Mouse (Mus musculus): ENCODE data around the gene Thumpd1. TPM values are rescaled to one million over a fixed set of nuclear protein-coding genes. Genes with fewer than 3 reads are reported as not detected.

Gene Thumpd1
- polyA plus RNA-seq, 1 experiment from 2014 or later: 58.4 TPM

- ATAC-seq (ENCODE audit: insufficient number of reproducible peaks, low FRiP score): no peak
- no peaks in the 10 kb centered on the region for H3K27me3 ChIP-seq (replicated peaks)
- H3K4me2 ChIP-seq: no peak overlapping the region
- H3K36me3 ChIP-seq: no peaks in the 10 kb centered on the region
- H3K4me1 ChIP-seq (replicated peaks): no peaks in the 10 kb centered on the region
- H3K4me3 ChIP-seq: no peak overlapping the region
- 14% methylated on average over 6 of the region's 6 CpGs for WGBS
- no peaks in the 10 kb centered on the region for H3K9me3 ChIP-seq (replicated peaks)
- H3K9ac ChIP-seq: no peak overlapping the region
- H3K27ac ChIP-seq (ENCODE audit: poor library complexity, severe bottlenecking): no peak overlapping the region
Observed at GRCm38 (mm10) chr7:119673465-119673864, 47.1 kb downstream of the Thumpd1 start.

DNA sequence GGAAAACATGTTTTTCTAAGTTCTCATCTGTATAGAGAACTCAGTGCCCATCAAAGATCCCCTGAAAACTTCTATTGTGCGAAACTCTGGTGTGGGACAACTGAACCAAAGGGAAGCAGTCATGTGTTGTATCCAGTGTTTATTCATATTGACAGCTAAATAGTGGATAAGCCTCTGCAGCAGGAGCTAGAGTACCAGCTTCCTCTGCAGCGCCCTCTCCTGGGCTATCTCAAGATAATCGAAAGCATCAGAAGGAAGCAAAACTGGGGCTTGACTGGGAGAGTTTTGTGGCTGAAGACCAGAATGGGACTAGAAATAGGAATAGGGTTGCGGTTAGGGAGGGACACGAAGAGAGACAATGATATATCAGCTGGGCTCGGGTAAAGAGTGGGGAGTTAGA, 49.7 kb downstream of the Thumpd1 start:
- Histone ChIP-seq H3K27ac (ENCODE audit: poor library complexity, severe bottlenecking) (no peak overlapping the region), H3K4me3 (no peak overlapping the region), H3K4me2 (no peak overlapping the region), H3K9ac (no peak overlapping the region), H3K9me3 (replicated peaks) (no peaks in the 10 kb centered on the region), H3K27me3 (replicated peaks) (no peaks in the 10 kb centered on the region), H3K36me3 (no peaks in the 10 kb centered on the region), H3K4me1 (replicated peaks) (no peaks in the 10 kb centered on the region)
- no peak for ATAC-seq (ENCODE audit: insufficient number of reproducible peaks, low FRiP score)
- 42% methylated on average over 6 of the region's 6 CpGs for WGBS

DNA sequence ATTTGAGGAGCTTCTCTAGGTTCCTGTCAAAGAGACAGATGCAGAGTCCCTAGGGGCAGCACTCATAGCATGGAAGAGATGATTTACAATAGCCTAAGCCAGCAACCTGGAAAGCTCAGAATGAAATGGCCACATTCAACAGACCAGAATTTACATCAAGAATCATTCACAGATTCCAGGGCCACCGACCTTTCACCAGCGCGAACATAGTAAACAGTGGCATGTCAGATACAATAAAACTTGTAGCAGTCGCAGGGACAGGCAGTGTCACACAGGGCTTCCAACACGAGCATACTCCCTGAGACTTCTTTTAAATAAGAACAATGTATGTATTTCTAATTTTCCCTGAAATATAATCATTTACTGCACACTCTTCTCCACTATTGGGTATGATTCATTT, 50.2 kb downstream of the Thumpd1 start:
- ATAC-seq (ENCODE audit: insufficient number of reproducible peaks, low FRiP score): no peak
- no peaks in the 10 kb centered on the region for H3K27me3 ChIP-seq (replicated peaks)
- H3K4me3 ChIP-seq: no peak overlapping the region
- H3K27ac ChIP-seq (ENCODE audit: poor library complexity, severe bottlenecking): no peak overlapping the region
- H3K36me3 ChIP-seq: no peaks in the 10 kb centered on the region
- no peak overlapping the region for H3K9ac ChIP-seq
- H3K4me1 ChIP-seq (replicated peaks): no peaks in the 10 kb centered on the region
- H3K4me2 ChIP-seq: no peak overlapping the region
- 74% methylated on average over 5 of the region's 5 CpGs for WGBS
- H3K9me3 ChIP-seq (replicated peaks): no peaks in the 10 kb centered on the region

GRCm38 (mm10) chr7:119667893-119668292, 52.7 kb downstream of the Thumpd1 start:
- Histone ChIP-seq H3K4me1 (replicated peaks) (no peaks in the 10 kb centered on the region), H3K9me3 (replicated peaks) (no peaks in the 10 kb centered on the region), H3K4me3 (no peak overlapping the region), H3K36me3 (no peaks in the 10 kb centered on the region), H3K27me3 (replicated peaks) (no peaks in the 10 kb centered on the region), H3K27ac (ENCODE audit: poor library complexity, severe bottlenecking) (no peak overlapping the region), H3K9ac (no peak overlapping the region), H3K4me2 (no peak overlapping the region)
- WGBS: 74% methylated on average over 3 of the region's 3 CpGs
- no peak for ATAC-seq (ENCODE audit: insufficient number of reproducible peaks, low FRiP score)

Other genes with a start within 250 kb of the Thumpd1 start
- not detected in 2 replicates for gene Umod, start 241.5 kb downstream of the Thumpd1 start, polyA plus RNA-seq (2016; fragmentation: Nextera tagmentation; extraction: Ambion mirVana)
- gene Acsm5, start 201.3 kb downstream of the Thumpd1 start, polyA plus RNA-seq (2016; fragmentation: Nextera tagmentation; extraction: Ambion mirVana): not detected in 2 replicates
- gene Pdilt, start 197.3 kb downstream of the Thumpd1 start, polyA plus RNA-seq (2016; fragmentation: Nextera tagmentation; extraction: Ambion mirVana): not detected in 2 replicates
- gene Acsm2, start 166.5 kb downstream of the Thumpd1 start, polyA plus RNA-seq (2016; fragmentation: Nextera tagmentation; extraction: Ambion mirVana): not detected in 2 replicates
- gene Acsm1, start 113.8 kb downstream of the Thumpd1 start, polyA plus RNA-seq (2016; fragmentation: Nextera tagmentation; extraction: Ambion mirVana): not detected in 2 replicates
- gene Acsm4, start 30.8 kb downstream of the Thumpd1 start, polyA plus RNA-seq (2016; fragmentation: Nextera tagmentation; extraction: Ambion mirVana): not detected in 2 replicates
- 0.14 and 0.52 TPM in 2 replicates for gene Acsm3, start 40.1 kb upstream of the Thumpd1 start, polyA plus RNA-seq (2016; fragmentation: Nextera tagmentation; extraction: Ambion mirVana)
- 18.7 and 22.8 TPM in 2 replicates for gene Rexo5, start 73.2 kb upstream of the Thumpd1 start, polyA plus RNA-seq (2016; fragmentation: Nextera tagmentation; extraction: Ambion mirVana)
- gene Eri2, start 73.3 kb upstream of the Thumpd1 start, polyA plus RNA-seq (2016; fragmentation: Nextera tagmentation; extraction: Ambion mirVana): 17.4 and 17.8 TPM in 2 replicates
- 9.2 and 9.8 TPM in 2 replicates for gene Lyrm1, start 175.1 kb upstream of the Thumpd1 start, polyA plus RNA-seq (2016; fragmentation: Nextera tagmentation; extraction: Ambion mirVana)
- gene Dcun1d3, start 175.5 kb upstream of the Thumpd1 start, polyA plus RNA-seq (2016; fragmentation: Nextera tagmentation; extraction: Ambion mirVana): 9.9 and 12.9 TPM in 2 replicates

All from heart, embryonic 12.5 days (tissue).